Mouse (Mus musculus) urinary bladder, postnatal 10 days (tissue): ENCODE measurements around the gene Hrasls5.

Source experiments
- DNase-seq: peaks from one replicate; pipeline ENCODE4 v3.0.0; 2022; ENCODE audit warnings: low spot score

Hrasls5 gene

DNA sequence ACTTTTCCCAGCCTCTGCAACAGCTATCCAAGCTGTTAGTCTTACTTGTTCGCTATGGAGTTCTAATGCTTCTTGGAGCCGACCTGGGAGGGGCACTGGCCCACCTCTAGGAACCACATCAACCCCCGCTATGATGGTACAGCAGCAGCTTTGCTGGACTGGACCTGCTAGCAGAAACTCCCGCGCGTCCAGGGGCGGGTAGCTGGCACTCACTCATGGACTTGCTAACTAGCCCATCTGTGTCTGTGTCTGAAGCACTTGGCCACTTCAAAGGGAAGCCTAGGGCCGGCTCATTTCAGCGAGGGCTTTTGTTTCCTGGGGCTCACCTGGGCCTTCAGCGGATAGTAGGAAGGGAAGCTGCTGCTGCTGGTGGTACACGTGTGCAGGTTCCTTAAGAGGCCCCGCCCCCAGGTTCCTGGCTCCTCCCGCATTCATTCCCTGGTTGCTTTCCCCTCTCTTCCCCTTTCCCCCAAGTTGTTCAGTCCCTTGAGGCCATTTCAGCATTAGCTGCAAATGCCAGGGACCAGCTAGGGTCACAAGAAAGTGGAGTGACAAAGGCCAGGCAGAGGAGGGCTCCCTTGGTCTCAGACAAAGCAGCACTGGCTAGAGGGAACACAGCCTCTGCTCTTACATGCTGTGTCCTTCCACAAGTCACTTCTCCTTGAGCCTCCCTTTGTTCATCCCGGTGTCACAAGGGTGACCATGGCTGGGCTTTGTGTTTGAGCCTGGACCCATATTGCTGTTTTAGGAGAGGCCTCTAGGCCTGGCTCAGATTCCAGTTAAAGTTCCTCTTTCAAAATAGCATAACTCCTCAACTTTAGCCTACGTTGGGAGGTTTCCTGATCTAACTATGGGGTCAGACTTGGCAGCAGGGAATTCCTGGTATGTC lies 5.3 kb upstream of the Hrasls5 start, which contains the start of gene Lgals12:
Gene Lgals12 (minus strand): TSS at position 393 of the 889 bp plus-strand sequence.
- DNase-seq = no peak

DNA sequence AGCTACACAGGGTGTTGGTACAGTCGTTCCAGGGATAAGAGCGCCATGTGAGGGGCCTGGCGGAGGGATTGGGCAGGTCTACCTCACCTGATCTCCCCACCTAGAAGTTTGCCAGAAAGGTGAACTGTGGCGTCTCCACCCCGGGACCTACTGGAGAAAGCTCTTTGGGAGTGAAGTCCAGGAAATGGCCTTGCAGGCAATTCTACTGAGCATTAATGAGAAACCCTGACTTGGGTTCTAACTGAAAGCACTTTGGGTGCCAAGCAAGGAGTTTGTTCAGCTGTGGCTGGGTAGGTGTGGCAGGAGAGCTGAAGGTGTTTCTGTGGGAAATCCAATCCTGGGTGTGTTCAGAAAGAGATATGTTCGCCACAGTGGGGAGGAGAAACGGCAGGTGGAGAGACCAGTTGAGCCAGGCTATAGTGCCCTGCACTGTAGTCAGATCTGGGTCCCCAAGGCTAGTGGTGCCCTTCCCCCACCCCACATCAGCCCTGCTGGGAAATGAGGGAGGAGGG lies 4.6 kb upstream of the Hrasls5 start:
- DNase-seq = no peak

DNA sequence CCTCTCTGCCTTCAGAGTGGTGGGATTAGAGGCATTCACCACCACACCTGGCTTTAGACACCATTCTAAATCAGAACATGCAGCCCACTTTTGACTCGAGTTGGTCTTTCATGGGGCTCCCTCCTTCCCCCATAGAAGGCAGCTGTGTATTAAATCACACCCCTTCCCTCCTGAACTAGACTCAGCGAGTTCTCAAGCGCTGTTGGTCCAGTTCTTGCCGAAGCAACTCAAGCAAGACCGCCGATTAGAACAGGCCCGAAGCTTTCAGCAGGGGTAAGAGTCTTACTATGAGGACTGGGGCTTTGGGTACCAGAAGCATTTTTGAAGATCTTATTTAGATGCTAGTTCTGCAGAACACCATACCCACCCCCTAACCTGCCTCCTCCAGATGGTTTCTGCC lies 810 bp downstream of the Hrasls5 start:
- no peak for DNase-seq

DNA sequence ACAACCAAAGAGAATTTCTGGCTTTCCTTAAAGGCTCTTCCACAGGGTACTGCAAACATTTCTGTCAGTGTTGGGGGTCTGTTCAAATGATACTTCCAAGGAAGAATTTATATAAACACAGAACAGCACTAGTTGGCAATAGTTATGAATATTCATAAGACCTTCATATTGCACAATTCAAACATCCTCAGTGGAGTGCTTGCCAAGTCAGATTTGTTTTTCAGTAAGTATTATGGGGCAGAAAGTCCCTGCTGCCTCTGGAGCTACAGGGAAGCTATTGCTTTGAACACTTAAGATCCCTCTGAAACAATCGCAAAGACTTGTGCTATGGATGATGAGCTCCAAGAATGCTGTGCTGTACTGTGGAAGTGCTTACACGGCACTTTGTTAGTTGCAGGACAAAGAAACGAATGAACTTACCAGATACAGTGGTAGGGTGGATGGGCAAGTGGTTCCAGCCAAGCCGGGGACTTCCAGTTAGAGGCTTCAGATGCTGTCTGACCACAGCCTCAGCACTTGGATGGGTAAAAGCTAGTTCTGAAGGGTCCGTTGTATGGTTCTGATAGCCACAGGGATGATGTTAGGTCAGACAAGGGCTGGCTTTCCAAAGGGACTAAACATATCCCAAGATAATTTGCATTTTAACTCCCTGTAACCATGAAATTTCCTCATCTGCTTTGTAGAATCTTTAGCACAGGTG lies 4.0 kb downstream of the Hrasls5 start:
- DNase-seq = no peak

- no peak for DNase-seq
Measured at GRCm38 (mm10) chr19:7617085-7617484, 4.7 kb downstream of the Hrasls5 start.

- DNase-seq = no peak
Measured at GRCm38 (mm10) chr19:7617696-7618095, 5.4 kb downstream of the Hrasls5 start.

- DNase-seq = no peak
Measured at GRCm38 (mm10) chr19:7633021-7633420, 20.7 kb downstream of the Hrasls5 start.

DNA sequence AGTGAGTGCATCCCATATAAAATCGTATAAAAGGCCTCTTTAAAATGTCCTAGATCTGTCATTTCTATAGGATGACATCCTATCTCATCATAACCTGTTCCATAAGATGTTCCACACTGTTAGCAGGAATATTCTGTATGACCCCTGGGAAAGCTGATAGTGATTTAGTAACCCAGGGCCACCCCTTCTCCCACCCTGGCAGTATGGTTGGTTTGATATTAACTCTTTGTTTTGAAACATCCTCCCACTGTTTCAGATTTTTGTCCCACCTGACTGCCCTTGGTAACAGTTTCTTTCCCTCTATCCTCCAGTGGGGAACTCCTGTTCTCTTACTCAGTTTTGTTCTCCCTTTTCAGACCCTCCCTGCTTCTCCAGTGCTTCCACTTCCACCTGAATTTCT lies 21.4 kb downstream of the Hrasls5 start:
- DNase-seq = no peak

- DNase-seq = no peak
Measured at GRCm38 (mm10) chr19:7648913-7649666, 36.7 kb downstream of the Hrasls5 start.

- no peak for DNase-seq
Measured at GRCm38 (mm10) chr19:7672033-7672432, 59.7 kb downstream of the Hrasls5 start.

DNA sequence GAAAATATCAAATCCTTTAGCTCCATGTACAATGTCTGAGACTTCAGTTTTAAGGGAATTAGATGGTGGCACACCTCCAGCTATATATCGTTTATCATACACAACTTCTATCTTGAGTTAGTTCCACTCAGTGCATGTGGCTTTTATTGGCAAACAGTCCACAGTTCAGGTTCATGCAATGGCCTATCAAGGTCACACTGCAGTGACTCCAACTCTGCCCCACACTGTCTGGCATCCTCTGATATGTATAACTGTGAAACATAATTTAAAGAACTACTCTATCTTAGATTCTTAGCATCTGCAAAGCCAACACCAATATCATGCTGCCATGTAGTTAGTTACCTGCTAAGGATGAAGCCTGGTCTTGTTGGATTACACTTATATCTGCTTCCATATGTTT lies 75.6 kb downstream of the Hrasls5 start:
- DNase-seq = no peak
